Mouse (Mus musculus): ENCODE measurements around the gene Ccdc117. TPM values are rescaled to one million over a fixed set of nuclear protein-coding genes. Genes with fewer than 3 reads are reported as not detected.
"Not testable (repeated sequence)": the region's sequence is repeated elsewhere in the genome, so short reads cannot be mapped to it uniquely, and the experiment has no call there.

The Ccdc117 gene
- polyA plus RNA-seq, 1 experiment from 2014 or later: 13.0 TPM

DNA sequence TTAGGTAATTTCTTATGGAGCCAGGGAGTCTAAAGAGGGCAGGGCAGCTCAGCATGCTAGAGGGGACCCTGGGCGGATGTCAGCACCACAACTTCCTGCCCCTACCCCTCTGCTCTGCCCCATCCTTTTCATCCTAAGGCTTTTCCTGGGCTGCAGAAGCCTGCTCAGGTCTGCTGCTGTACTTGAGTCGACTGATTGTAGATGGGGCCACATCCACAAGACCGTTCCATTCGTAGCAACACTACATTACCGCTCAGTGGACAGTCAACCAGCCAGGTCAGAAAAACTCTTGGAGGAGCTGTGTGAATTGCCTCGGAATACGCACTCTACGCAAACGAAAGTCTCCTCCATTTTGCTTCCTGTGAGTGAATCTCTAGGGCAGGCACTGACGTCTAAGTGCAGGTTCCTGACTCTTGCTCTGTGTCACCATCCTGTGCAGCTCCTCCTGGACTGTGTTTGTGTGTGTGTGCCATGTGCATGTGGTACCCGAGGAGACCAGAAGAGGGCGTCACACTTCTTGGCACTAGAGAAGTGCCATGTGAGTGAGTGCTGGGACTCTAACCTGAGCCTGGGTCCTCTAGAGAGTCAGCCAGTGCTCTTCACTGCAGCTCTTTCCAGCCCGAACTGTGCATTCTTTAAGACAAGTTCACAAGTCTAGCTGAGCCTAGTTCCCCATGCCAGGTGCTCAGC is 45.3 kb downstream of the Ccdc117 start:
- H3K9ac ChIP-seq (ENCODE audit: low read length): no peak overlapping the region
- 0 out of 2 replicates have a peak, but pooled peaks cover 4% of the 10 kb centered on the region for H3K4me1 ChIP-seq (ENCODE audit: control insufficient read depth, insufficient read depth, low read length)
- no peak overlapping the region for H3K27ac ChIP-seq (ENCODE audit: low read length)
- H3K4me3 ChIP-seq (ENCODE audit: low read length): no peak overlapping the region
- 94% methylated on average over 13 of the region's 13 CpGs for WGBS
- H3K27me3 ChIP-seq (ENCODE audit: control insufficient read depth, insufficient read depth, low read length): no peaks in the 10 kb centered on the region
- no peaks in the 10 kb centered on the region for H3K36me3 ChIP-seq (ENCODE audit: control insufficient read depth, insufficient read depth)
- H3K9me3 ChIP-seq (replicated peaks; ENCODE audit: control insufficient read depth, low read length): no peaks in the 10 kb centered on the region
- ATAC-seq (replicated peaks; ENCODE audit: extremely low read depth, insufficient read depth, low FRiP score): no peak
- H3K4me2 ChIP-seq (ENCODE audit: low read depth, low read length): no peak overlapping the region

DNA sequence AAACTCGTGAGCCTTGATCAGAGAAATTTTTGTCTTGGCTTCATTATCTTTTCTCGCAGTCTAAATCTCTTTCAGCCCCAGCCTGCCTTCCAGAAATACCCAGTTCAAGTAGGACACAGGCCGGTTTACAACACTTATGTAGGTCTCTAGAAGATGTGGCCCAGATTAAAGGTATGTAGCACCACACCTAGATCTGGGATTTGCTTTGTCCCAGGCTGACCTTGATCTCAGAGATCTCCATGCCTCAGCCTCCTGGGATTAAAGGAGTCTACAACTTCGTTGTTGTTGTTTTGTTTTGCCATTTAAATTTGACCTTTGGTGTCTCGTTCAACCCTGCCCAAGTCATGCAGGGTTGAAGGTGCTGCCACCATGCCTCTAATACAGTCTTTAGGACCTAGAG is 46.1 kb downstream of the Ccdc117 start:
- no peak overlapping the region for H3K4me2 ChIP-seq (ENCODE audit: low read depth, low read length)
- H3K27ac ChIP-seq (ENCODE audit: low read length): no peak overlapping the region
- H3K27me3 ChIP-seq (ENCODE audit: control insufficient read depth, insufficient read depth, low read length): no peaks in the 10 kb centered on the region
- no peak overlapping the region for H3K9ac ChIP-seq (ENCODE audit: low read length)
- no peak overlapping the region for H3K4me3 ChIP-seq (ENCODE audit: low read length)
- no peaks in the 10 kb centered on the region for H3K36me3 ChIP-seq (ENCODE audit: control insufficient read depth, insufficient read depth)
- WGBS: 68% methylated on average over 5 of the region's 5 CpGs
- 0 out of 2 replicates have a peak, but pooled peaks cover 4% of the 10 kb centered on the region for H3K4me1 ChIP-seq (ENCODE audit: control insufficient read depth, insufficient read depth, low read length)
- no peaks in the 10 kb centered on the region for H3K9me3 ChIP-seq (replicated peaks; ENCODE audit: control insufficient read depth, low read length)
- no peak for ATAC-seq (replicated peaks; ENCODE audit: extremely low read depth, insufficient read depth, low FRiP score)

DNA sequence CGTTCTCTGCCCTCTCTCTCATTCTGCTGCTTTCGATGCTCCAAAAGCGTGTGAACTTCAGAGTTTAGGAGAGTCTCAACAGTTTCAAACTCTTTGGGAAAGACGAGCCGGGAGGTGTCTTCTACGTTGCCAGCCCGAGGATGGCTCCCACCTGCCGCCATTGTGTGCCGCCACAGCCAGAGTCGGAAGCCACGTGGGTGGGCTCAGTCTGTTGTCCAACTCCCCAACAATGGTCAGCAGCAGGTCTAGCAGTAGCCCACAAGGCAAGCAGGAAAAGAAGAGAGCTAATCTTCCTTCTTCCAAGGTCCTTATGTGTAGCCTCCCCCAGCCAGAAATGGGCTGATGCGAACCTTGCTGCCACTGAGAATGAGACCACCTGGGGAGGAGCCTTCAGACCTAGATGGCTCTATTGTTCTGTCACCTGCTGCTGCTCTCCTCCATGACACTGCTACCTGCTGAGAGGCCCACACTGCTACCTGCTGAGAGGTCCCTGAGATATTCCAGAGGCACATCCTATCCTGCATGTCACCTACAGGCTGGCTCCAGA is 46.6 kb downstream of the Ccdc117 start:
- WGBS: 80% methylated on average over 12 of the region's 12 CpGs
- ATAC-seq (replicated peaks; ENCODE audit: extremely low read depth, insufficient read depth, low FRiP score): no peak
- no peaks in the 10 kb centered on the region for H3K27me3 ChIP-seq (ENCODE audit: control insufficient read depth, insufficient read depth, low read length)
- H3K9ac ChIP-seq (ENCODE audit: low read length): no peak overlapping the region
- H3K9me3 ChIP-seq (replicated peaks; ENCODE audit: control insufficient read depth, low read length): no peaks in the 10 kb centered on the region
- H3K27ac ChIP-seq (ENCODE audit: low read length): no peak overlapping the region
- no peak overlapping the region for H3K4me3 ChIP-seq (ENCODE audit: low read length)
- H3K4me1 ChIP-seq (ENCODE audit: control insufficient read depth, insufficient read depth, low read length): 0 out of 2 replicates have a peak, but pooled peaks cover 4% of the 10 kb centered on the region
- H3K4me2 ChIP-seq (ENCODE audit: low read depth, low read length): no peak overlapping the region
- no peaks in the 10 kb centered on the region for H3K36me3 ChIP-seq (ENCODE audit: control insufficient read depth, insufficient read depth)

DNA sequence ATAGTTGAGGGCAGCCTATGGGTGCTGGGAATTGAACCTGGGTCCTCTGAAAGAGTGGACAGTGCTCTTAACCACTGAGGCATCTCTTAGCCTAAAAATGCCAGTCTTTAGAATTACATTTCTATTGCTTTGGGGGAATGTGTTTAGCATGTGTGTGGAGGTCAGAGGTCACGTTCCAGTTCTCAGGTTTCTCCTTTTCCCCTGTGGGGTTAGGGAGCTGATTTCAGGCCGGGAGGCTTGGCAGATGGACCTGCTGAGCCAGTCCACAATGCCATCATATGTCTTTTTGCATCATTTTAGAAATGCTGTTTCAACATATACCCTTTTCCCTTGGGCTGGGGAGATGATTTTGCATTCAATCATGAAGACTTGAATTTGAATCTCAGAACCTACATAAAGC is 48.1 kb downstream of the Ccdc117 start:
- Histone ChIP-seq H3K4me2 (ENCODE audit: low read depth, low read length) (no peak overlapping the region), H3K27ac (ENCODE audit: low read length) (no peak overlapping the region), H3K4me3 (ENCODE audit: low read length) (no peak overlapping the region), H3K9me3 (replicated peaks; ENCODE audit: control insufficient read depth, low read length) (no peaks in the 10 kb centered on the region), H3K27me3 (ENCODE audit: control insufficient read depth, insufficient read depth, low read length) (no peaks in the 10 kb centered on the region), H3K4me1 (ENCODE audit: control insufficient read depth, insufficient read depth, low read length) (no peaks in the 10 kb centered on the region), H3K36me3 (ENCODE audit: control insufficient read depth, insufficient read depth) (no peaks in the 10 kb centered on the region), H3K9ac (ENCODE audit: low read length) (no peak overlapping the region)
- no peak for ATAC-seq (replicated peaks; ENCODE audit: extremely low read depth, insufficient read depth, low FRiP score)
- 65% methylated on average over 2 of the region's 2 CpGs for WGBS

DNA sequence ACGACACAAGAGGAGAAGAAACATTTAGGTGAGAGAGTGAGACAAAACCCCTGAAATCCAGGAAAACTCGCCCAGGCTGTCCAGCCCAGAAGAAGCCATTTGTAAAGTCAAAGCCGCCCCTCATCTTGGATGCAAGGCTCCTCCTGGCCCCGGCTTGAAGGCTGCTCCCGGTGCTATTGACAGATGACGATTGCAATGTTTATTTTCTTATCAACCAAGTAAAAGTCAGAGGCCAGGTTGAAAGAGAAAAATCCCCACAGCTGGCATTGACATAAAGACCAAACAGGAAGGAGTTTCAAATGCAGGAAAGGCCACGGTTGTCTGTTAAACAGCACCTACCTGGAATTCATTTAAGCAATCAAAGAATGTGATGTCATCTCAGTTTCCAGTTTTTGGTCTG is 50.1 kb downstream of the Ccdc117 start:
- ATAC-seq (replicated peaks; ENCODE audit: extremely low read depth, insufficient read depth, low FRiP score): no peak
- Histone ChIP-seq H3K9me3 (replicated peaks; ENCODE audit: control insufficient read depth, low read length) (no peaks in the 10 kb centered on the region), H3K27ac (ENCODE audit: low read length) (no peak overlapping the region), H3K4me1 (ENCODE audit: control insufficient read depth, insufficient read depth, low read length) (no peaks in the 10 kb centered on the region), H3K27me3 (ENCODE audit: control insufficient read depth, insufficient read depth, low read length) (no peaks in the 10 kb centered on the region), H3K4me2 (ENCODE audit: low read depth, low read length) (no peak overlapping the region), H3K9ac (ENCODE audit: low read length) (no peak overlapping the region), H3K36me3 (ENCODE audit: control insufficient read depth, insufficient read depth) (no peaks in the 10 kb centered on the region), H3K4me3 (ENCODE audit: low read length) (no peak overlapping the region)
- WGBS: 41% methylated on average over 7 of the region's 7 CpGs

DNA sequence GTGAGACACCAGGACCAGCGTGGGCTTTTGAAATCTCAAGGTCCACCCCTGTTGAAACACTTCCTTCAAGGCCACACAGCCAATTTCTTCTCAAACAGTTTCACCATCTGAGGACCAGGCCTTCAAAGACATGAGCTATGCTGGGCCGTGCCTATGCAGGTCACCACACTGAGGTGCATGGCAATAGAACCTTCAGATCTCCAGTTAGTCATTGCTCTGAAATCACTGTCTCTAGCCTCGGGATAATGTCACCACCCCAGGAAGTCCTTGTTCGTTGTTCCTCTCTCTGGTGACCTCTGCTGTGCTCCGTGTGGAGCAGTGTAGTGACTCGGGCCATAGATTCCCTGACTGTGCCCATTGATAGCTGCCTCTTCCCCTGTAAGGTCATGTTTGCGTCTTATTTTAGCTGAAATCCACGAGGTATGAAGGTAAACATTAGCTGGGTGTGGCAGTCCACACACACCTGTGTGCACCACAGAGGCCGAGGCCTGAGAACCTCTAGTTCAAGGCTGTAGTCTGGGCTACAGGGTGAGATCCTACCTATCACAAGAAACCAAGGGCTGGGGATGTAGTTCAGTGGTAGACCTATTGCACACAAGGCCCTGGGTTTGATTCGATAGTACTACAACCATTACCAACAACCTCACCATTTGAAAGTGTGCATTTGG is 50.9 kb downstream of the Ccdc117 start:
- no peak overlapping the region for H3K4me3 ChIP-seq (ENCODE audit: low read length)
- ATAC-seq (replicated peaks; ENCODE audit: extremely low read depth, insufficient read depth, low FRiP score): no peak
- no peak overlapping the region for H3K4me2 ChIP-seq (ENCODE audit: low read depth, low read length)
- 74% methylated on average over 10 of the region's 10 CpGs for WGBS
- no peaks in the 10 kb centered on the region for H3K9me3 ChIP-seq (replicated peaks; ENCODE audit: control insufficient read depth, low read length)
- H3K9ac ChIP-seq (ENCODE audit: low read length): no peak overlapping the region
- H3K4me1 ChIP-seq (ENCODE audit: control insufficient read depth, insufficient read depth, low read length): no peaks in the 10 kb centered on the region
- no peaks in the 10 kb centered on the region for H3K36me3 ChIP-seq (ENCODE audit: control insufficient read depth, insufficient read depth)
- H3K27ac ChIP-seq (ENCODE audit: low read length): no peak overlapping the region
- no peaks in the 10 kb centered on the region for H3K27me3 ChIP-seq (ENCODE audit: control insufficient read depth, insufficient read depth, low read length)

DNA sequence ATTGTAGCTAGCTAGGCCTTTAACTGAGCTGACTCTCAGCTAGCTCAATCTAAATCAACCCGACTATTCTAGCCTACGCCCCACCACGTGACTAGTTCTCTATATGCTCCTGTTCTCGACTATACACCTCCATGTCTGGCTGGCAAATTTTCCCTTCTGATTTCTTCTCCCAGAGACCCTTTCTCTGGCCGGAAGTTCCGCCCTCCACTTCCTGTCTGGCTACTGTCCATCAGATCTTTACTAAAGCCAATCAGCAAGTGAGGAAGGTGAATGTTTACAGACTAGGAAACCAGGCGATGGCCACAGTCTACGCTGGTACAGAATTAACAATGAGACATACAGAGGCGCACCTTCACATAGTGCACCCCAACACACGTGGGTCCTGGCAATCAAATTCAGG is 52.6 kb downstream of the Ccdc117 start:
- not testable (repeated sequence) for H3K4me2 ChIP-seq (ENCODE audit: low read depth, low read length); ATAC-seq (replicated peaks; ENCODE audit: extremely low read depth, insufficient read depth, low FRiP score); H3K4me1 ChIP-seq (ENCODE audit: control insufficient read depth, insufficient read depth, low read length); H3K36me3 ChIP-seq (ENCODE audit: control insufficient read depth, insufficient read depth); H3K27ac ChIP-seq (ENCODE audit: low read length); H3K9me3 ChIP-seq (replicated peaks; ENCODE audit: control insufficient read depth, low read length); H3K4me3 ChIP-seq (ENCODE audit: low read length); H3K27me3 ChIP-seq (ENCODE audit: control insufficient read depth, insufficient read depth, low read length); H3K9ac ChIP-seq (ENCODE audit: low read length)
- WGBS: 81% methylated on average over 10 of the region's 10 CpGs

DNA sequence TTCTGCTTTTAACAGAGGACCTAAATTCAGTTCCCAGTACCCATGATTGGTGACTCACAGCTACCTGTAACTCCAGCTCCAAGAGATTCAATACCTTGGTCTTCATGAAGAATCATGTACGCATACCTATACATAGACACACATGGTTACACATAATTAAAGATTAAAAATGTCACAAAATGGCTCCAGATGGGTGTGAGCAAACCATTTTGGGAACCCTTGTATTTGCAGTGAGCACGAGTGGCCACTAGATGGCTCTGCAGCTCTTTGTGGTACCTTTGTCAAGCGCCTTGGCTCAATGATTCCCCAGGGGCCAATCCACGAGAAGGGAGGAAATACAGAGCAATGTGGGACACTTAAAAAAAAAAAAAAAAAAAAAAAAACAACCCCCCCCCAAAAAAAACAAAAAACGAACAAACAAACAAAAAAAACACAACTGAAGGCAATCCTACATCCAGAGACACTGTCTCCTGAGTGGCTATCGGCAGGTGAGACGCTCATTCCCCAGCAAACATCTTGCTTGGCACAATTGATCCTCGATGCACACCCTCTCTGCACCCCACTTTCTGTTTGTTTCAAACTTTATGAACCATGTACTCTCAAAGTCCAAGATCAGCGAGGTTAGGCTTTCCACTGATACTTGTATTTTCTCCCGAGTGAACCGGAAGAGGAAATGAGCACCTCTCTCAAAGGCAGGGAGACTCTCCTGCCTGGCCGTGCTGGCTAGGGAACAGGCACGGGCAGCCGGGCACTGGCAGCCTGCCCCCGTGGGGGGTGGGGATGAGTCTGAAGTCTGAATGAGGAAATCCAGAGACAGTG is 56.6 kb downstream of the Ccdc117 start:
- no peaks in the 10 kb centered on the region for H3K4me1 ChIP-seq (ENCODE audit: control insufficient read depth, insufficient read depth, low read length)
- 7% methylated on average over 15 of the region's 15 CpGs for WGBS
- 0 out of 2 replicates have a peak overlapping the region, but pooled peaks have one; percentile 2 for H3K27ac ChIP-seq (ENCODE audit: low read length)
- H3K4me2 ChIP-seq (ENCODE audit: low read depth, low read length): peak overlapping the region; percentile 66
- H3K9me3 ChIP-seq (replicated peaks; ENCODE audit: control insufficient read depth, low read length): no peaks in the 10 kb centered on the region
- H3K4me3 ChIP-seq (ENCODE audit: low read length): peak overlapping the region; percentile 47
- ATAC-seq (replicated peaks; ENCODE audit: extremely low read depth, insufficient read depth, low FRiP score): peak; percentile 78
- no peaks in the 10 kb centered on the region for H3K27me3 ChIP-seq (ENCODE audit: control insufficient read depth, insufficient read depth, low read length)
- peak overlapping the region; percentile 58 for H3K9ac ChIP-seq (ENCODE audit: low read length)
- H3K36me3 ChIP-seq (ENCODE audit: control insufficient read depth, insufficient read depth): no peaks in the 10 kb centered on the region
